Mouse (Mus musculus) neural tube, embryonic 11.5 days (tissue): ENCODE measurements at regions not wholly inside any gene's neighbourhood (a gene's known extent, or its start where the extent isn't known, plus 50 kb on each side); places are given as distances from the start of the nearest gene placed in this dataset.

ENCODE experiments used
- ATAC-seq: fragments of 200-750 bp; cut with Nextera tagmentation; 2 replicates; pipeline ENCODE4 v1.8.0; 2017; ENCODE audit warnings: moderate number of reproducible peaks, mild to moderate bottlenecking, moderate TSS enrichment, moderate library complexity; ENCODE audit not compliant: insufficient read depth, low FRiP score, low TSS enrichment
- DNase-seq: peaks from one replicate; pipeline ENCODE4 v3.0.0-alpha.2; 2015; ENCODE audit warnings: low spot score
- H3K27ac ChIP-seq: fragments of 300-500 bp; sonication (generic); 2 replicates; pipeline ENCODE4 v1.5.1; 2014; ENCODE audit warnings: low read depth, mild to moderate bottlenecking, low read length
- H3K27me3 ChIP-seq: fragments of 300-500 bp; sonication (generic); 2 replicates; pipeline ENCODE4 v1.6.1; 2014; ENCODE audit warnings: mild to moderate bottlenecking, low read length, mixed read lengths; ENCODE audit not compliant: control insufficient read depth, insufficient read depth
- H3K36me3 ChIP-seq: fragments of 300-500 bp; sonication (generic); 2 replicates; pipeline ENCODE4 v1.6.1; 2014; ENCODE audit warnings: mild to moderate bottlenecking, low read length, moderate library complexity, mixed read lengths; ENCODE audit not compliant: control insufficient read depth, insufficient read depth
- H3K4me1 ChIP-seq: fragments of 300-500 bp; sonication (generic); 2 replicates; pipeline ENCODE4 v1.6.1; 2014; ENCODE audit warnings: low read length, mixed read lengths; ENCODE audit not compliant: control insufficient read depth, insufficient read depth
- H3K4me2 ChIP-seq: fragments of 300-500 bp; sonication (generic); 2 replicates; pipeline ENCODE4 v1.6.1; 2014; ENCODE audit warnings: low read depth, mild to moderate bottlenecking, moderate library complexity
- H3K4me3 ChIP-seq: fragments of 300-500 bp; sonication (generic); 2 replicates; pipeline ENCODE4 v1.5.1; 2014; ENCODE audit warnings: low read depth, low read length
- H3K9ac ChIP-seq: fragments of 300-500 bp; sonication (generic); 2 replicates; pipeline ENCODE4 v1.6.1; 2014; ENCODE audit warnings: mild to moderate bottlenecking, low read length
- H3K9me3 ChIP-seq: fragments of 300-500 bp; sonication (generic); 2 replicates; pipeline ENCODE4 v1.6.1; 2016; ENCODE audit warnings: low read length; ENCODE audit not compliant: control insufficient read depth
- WGBS: fragments of 180-500 bp; shearing (Covaris S2); extraction: QIAGEN DNeasy Blood & Tissue Kit; methylation state at CpG from one replicate; pipeline ENCODE4 v1.1.7; 2014; 5-methylcytosine and 5-hydroxymethylcytosine counted together

DNA sequence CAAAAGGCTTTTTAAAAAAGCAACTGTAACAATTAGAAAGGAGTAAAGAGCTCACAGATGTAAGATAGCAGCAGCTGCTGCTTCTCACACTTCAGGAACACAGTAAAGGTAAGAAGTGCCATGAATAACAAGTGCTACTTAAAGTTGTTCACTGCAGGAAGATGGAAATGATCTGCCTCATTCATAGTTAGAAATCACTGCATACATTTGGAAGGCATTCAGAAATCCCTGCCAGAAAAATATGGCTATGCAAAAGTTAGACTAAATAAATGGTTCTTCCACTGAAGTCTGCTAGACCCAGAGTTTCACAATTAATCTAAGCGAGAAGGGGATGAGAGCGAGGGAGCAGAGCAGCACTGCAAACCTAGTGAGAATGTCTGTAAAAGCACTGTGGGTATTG, 102.5 kb upstream of the Htr2a start:
- no peaks in the 10 kb centered on the region for H3K9me3 ChIP-seq
- no peak overlapping the region for H3K9ac ChIP-seq
- WGBS = 91% methylated on average over 2 of the region's 2 CpGs
- H3K27ac ChIP-seq = no peak overlapping the region
- no peaks in the 10 kb centered on the region for H3K27me3 ChIP-seq
- no peaks in the 10 kb centered on the region for H3K36me3 ChIP-seq
- no peak for ATAC-seq
- H3K4me1 ChIP-seq = no peaks in the 10 kb centered on the region
- DNase-seq = no peak
- H3K4me2 ChIP-seq = no peak overlapping the region
- no peak overlapping the region for H3K4me3 ChIP-seq

DNA sequence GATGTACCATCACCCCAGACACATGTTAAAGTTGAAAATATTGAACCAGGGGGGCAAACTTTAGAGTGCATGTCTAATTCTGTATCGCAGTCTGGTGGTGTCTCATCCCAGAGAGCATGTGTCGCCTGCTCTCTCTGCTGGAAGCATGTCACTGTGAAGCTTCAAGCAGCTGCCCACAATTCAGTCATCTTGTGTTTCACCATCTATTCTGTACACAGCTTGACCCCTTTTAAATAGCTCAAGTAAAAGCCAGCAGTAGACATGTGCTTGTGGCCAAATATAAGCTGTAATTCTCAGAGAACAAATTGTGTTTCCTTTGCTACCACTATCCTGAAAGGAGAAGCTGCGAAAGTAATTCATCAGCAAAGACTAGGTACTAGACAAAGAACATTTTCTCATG, 96.6 kb upstream of the Htr2a start:
- H3K4me3 ChIP-seq = no peak overlapping the region
- H3K27me3 ChIP-seq = no peaks in the 10 kb centered on the region
- H3K4me2 ChIP-seq = no peak overlapping the region
- no peaks in the 10 kb centered on the region for H3K4me1 ChIP-seq
- ATAC-seq (no peak), DNase-seq (no peak)
- H3K9me3 ChIP-seq = no peaks in the 10 kb centered on the region
- H3K36me3 ChIP-seq = no peaks in the 10 kb centered on the region
- 88% methylated on average over 3 of the region's 3 CpGs for WGBS
- H3K27ac ChIP-seq = no peak overlapping the region
- H3K9ac ChIP-seq = no peak overlapping the region

DNA sequence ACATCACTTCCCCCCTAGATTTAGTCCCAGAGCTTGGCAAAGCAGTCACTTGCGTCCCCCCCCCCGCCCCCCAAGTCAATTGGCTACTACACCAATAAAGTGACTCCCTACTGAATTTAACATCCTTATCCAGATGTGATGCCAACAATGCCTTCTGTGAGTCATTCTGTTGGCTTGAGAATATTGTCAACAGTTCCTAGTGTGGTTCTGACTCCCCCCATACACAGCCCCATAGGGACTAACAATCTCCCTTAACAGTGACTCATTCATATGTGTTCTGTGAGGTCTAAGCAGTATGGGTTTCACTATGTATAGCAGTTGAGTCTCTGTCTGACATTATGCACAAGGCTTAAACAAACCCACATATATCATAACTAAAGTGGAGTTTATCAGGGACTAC, 89.5 kb upstream of the Htr2a start:
- DNase-seq = no peak
- Histone ChIP-seq H3K9me3 (no peaks in the 10 kb centered on the region), H3K27me3 (no peaks in the 10 kb centered on the region), H3K9ac (no peak overlapping the region), H3K4me1 (no peaks in the 10 kb centered on the region), H3K36me3 (no peaks in the 10 kb centered on the region), H3K4me2 (no peak overlapping the region), H3K27ac (no peak overlapping the region), H3K4me3 (no peak overlapping the region)
- 91% methylated on average over 2 of the region's 2 CpGs for WGBS
- no peak for ATAC-seq

DNA sequence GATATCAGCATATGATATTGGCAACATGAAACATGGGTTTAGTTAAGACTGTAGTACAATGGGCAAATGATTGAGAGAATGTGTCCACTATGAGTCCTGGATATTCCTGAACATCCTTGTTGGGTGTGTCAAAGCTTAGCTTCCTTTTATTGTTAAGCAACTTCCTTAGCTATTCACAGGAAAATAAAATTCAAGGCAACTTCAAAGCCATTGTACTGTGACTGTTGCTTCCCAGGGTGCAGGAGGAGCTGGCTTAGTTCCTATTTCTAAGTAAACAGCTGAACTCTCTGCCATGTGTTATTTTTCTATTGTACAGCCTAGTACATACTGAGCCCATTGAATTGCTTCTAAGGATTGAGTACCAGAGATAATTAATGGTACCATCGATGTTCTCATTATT, 87.0 kb upstream of the Htr2a start:
- no peak overlapping the region for H3K4me3 ChIP-seq
- H3K27me3 ChIP-seq = no peaks in the 10 kb centered on the region
- H3K27ac ChIP-seq = no peak overlapping the region
- WGBS = 65% methylated on average over 1 of the region's 1 CpGs
- H3K9me3 ChIP-seq = no peaks in the 10 kb centered on the region
- DNase-seq (no peak), ATAC-seq (no peak)
- H3K9ac ChIP-seq = no peak overlapping the region
- no peaks in the 10 kb centered on the region for H3K4me1 ChIP-seq
- no peaks in the 10 kb centered on the region for H3K36me3 ChIP-seq
- no peak overlapping the region for H3K4me2 ChIP-seq

DNA sequence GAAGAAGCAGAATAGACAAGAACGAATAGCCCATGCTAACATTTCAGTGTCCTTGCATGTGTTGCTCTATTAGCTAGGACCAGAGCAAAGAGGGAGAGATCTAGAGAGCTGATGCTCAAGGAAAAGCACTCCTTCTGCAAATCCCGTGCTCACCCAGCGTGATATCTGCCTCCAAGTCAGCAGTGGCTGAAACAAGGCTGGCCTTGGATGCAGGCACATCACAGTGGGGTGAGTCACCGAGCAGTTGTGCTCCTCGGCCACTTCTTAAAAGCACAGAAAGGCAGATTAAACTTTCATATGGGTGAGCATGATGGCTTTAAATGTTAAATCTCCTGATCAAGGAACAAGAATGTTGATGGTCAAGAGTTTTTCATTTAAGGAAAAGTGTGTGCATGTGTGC, 82.3 kb upstream of the Htr2a start:
- Histone ChIP-seq H3K4me1 (no peaks in the 10 kb centered on the region), H3K4me2 (no peak overlapping the region), H3K4me3 (no peak overlapping the region), H3K9ac (no peak overlapping the region), H3K27me3 (no peaks in the 10 kb centered on the region), H3K9me3 (no peaks in the 10 kb centered on the region), H3K27ac (no peak overlapping the region), H3K36me3 (no peaks in the 10 kb centered on the region)
- ATAC-seq (no peak), DNase-seq (no peak)
- WGBS = 79% methylated on average over 5 of the region's 5 CpGs
